Mouse (Mus musculus) right cerebral cortex, postnatal 25 days (tissue): ENCODE measurements around the gene Ackr3.

Experiments
- DNase-seq: peaks from one replicate; pipeline ENCODE4 v3.0.0; 2022

The Ackr3 gene

DNA sequence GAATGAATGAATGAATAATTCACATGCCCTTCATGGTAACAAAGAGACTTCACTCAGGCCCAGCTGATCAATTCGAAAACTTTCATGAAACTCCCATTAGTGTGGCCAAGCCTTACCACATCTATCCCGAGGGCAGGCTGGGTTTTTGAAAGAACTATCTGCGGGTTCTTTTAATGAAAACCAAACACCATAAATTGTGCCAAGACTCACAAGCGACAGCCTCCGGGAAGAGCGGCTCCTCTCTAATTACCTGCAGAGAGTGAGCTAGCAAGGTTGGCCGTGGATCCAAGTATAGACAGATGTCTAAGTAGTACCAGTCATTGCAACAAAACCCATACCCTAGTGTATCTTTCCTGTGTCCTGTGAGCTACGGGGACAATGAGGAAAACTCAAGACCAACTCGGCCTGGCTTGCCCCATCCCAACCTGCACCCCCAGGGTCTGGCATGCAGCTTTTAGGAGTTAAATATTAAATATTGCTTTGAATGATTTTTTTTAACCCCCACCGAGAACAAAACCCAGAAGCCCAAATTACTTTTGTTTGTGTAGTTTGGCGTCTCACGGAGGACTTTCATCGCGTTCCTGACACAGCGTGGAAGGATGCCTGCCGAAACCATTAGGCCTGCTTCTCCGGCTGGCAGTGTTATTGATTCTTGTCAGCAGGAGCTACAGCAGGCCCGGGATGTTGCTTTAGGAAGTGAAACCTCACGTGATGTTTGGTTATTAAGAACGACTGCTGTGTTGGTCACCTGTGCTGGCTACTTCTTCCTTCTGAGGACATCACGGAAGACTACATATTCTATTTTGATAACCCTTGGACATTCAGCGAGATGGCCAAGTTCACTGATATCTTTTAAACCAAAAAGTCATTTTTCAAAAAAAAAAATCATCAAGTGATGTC lies 28.1 kb downstream of the Ackr3 start:
- DNase-seq, result no peak

DNA sequence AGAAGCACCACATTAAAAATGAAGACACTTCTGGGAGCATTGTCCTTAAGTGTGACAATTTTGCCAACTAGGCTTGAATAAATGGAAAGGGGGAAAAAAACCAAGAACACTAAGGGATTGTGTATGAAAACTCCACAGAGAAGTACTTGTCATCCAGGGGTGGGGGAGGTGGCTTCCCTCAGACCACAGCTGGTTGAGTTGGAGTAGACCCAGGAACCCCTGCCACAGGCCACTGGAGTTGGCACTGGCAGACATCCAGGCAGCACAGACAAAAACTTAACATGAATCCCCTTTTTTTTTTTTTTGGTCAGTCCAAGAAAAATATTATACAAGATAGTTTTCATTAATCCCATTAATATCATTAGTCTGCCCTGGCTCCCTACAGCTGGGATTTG lies 28.7 kb downstream of the Ackr3 start:
- DNase-seq, result no peak

DNA sequence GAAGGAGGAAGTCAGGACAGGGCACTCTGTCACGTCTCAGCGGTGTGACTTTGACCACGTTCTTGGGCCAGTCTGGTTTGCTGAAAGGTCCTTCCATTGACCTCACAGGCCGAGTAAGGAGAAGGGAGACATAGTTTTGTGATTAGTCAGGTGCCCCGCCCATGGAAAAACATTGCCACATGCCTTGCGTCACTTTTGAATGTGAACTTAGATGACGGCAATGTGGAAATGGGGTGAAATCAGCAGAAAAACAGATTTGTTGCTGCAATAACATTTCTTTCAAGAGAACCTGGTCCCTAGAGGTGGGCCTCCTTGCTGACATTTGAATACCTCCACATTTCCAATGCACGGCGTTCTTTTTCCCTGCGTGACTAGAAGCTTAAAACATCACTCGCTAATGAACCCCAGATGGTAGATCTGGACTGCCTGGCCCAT lies 30.9 kb downstream of the Ackr3 start:
- no peak for DNase-seq

DNA sequence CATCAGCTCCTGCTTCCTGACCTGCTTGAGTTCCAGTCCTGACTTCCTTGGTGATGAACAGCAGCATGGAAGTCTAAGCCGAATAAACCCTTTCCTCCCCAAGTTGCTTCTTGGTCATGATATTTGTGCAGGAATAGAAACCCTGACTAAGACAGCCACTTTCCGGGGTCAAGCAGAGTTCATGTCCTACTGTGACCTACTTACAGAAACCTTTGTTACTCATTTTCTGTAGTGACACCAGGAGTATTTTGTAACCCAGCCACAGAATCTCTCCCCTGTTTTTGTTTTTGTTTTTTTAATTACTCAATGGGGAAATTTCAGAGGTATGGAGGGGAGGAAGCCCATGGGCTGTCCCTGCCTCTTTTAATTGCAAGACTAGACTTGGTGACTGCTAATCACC lies 32.9 kb downstream of the Ackr3 start:
- DNase-seq, result no peak

DNA sequence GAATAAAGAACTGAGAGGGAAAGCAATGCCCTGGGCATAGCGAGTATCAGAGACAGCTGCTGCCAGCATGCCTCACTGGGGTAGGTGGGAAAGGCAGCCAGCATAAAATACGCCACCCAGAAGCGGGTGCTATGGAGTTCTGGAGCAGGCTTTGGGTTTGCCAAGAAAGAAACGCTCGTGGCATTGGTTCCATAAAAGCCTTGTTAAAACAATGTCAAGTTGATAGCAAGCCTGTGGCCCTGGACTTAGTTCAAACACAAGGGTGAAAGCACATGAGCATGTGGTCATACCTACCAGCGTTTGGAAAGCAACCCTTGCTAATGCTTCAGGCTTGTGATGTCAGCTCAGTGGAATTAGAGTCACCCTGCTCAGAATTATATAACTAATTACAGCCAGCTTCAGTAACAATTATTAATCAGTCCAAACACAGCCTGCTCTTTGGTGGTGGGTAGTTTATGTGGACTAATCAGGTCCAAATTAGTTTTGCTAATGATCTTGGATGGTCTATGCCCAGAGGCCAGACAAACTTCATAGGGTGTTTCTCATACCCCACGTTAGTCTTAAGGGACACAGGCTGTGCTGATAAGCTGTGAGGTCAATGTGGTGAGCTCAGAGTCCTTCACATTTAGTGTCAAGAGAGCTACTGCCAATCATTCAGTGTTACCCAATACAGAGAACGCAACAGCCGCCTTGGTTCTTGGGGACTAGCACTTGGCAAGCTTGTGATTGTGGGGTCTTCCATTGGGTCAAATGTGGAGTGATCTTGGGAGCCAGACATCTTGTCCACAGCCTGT lies 34.5 kb downstream of the Ackr3 start:
- no peak for DNase-seq

DNA sequence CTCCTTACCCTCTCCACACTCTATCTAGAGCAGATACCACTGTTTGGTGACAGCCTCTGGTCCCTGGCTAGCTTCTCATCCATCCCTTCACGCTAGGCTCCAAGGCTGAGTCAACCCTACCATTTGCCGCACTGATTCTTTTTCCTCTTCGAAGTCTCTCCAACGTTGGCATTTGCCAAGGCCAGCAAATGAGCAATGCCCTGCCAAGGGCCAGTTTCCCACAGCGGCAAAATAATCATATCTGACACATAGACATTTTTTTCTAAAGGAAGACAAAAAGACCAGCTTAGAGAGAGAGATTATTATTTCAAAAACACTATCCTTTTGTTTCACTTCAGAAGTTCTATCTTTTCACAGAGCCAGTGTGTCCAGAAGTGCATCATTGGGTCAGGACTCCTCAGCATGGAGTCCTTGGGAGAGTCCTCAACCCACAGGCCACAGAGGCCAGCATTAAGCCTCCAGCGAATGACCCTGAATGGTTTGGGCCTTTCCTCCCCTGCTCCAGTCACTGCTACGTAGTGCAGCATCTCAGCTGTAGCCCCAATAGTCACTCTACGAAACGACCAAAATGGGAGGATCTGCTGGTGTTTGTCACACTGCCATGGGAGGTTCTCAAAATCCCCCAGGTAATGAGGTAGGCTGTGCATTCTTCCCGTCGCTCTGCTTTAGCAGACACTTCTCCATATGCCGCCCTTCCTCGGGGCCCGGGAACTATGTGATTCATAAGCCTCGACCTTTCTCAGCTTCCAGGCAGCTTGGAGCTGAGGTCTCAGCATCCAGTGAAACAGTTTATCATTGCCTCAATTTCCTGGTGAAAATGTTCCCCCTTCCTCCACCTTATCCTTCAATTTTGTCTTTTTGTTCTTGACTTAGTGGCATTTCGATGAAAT lies 35.8 kb downstream of the Ackr3 start:
- DNase-seq, result no peak

DNA sequence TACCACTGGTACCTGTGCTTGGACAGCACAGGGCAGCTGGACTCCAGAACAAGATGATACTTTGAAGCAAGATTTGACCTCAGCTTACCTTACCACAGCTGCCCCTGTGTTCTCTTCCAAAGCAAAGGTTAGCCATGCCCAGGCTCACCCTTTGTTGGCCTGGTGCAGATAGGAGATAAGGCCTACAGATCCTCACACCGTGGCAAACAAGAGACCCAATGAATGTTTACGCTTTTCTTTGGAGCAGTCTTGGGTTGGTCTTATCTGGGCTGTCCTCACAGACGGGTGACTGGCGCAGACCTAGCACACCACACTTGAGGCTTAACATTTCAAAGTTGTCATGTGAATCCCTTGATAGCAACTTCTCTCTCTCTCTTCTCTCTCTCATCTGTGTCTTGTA lies 36.5 kb downstream of the Ackr3 start:
- DNase-seq, result no peak

DNA sequence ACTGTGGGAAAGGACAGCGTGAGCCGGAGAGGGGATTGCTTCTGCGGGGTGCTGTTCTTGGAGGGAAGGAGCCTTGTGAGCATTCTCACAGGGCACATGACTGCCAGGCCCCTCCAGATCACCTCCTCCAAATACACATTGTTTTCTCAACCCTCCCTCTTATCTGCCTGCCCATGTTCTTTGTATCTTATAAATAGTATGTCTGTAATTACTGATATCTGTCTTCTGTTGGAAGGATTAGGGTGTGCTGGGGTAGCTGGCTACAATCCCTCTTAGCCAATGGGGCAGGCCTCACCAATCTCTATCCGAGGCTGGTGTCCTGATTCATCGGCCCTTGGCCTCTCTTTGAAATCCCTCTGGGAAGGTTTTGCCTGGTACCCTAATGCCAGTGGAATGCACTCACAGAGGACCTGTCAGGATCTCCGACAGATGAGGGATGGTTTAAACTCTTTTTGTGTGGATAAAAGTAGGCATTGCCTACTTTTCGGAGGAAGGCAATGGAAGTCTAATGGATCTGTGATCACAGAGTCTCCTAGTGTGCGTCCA lies 38.7 kb downstream of the Ackr3 start:
- no peak for DNase-seq

DNA sequence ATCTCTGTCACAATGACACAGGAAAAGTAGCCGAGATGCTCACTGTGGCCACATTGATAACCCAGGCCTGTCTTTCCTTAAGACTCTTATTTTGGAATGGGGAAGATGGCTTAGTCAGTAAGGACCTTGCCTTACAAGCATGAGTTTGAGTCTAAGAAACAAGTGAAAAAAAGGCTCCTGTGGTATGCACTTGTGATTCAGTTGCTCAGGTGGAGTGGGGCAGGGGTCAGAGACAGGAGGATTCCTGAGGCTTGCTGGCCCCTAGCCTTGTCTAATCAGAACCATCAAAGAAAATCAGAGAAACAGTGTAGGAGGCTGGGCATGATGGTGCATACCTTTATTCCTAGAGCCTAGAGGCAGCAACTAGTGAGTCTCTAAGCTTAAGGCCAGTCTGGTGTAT lies 40.8 kb downstream of the Ackr3 start:
- no peak for DNase-seq

DNA sequence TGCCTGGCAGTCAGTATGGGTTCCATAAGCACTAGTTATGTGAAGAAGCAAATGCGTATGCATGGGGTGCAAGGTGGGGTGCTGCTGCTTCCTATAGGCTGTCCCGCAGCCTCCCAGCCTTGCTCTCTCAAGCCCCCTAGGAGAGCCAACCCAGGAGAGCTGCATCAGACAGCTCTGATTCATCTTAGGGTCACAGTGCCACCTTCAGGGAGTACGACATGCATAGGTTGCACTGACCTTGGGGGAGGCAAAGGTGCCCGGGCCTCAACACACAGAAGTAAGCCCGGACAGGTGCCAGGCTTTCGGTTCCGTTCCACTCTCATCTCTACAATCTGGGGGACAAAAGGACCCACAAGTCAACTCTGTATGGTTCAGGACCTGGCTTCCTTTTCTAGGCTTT lies 41.8 kb downstream of the Ackr3 start:
- no peak for DNase-seq

DNA sequence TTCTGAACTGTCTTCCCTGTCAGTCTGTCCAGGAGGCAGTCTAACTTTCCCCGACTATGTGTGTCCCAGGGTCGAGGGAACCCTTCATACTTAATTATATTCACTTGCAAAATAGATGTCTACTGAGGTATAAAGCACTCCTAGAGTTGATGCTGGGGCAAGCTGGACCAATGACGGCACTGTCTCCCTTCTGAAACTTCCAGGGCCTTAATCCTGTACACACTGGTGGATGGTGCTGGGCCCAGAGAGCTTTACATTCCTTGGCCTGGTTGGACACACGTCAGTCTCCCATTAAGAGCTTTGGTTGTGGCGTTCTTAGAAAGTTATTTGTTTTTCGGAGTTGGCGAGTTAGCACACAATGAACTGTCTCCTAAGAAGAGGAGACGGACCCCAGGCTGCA lies 42.3 kb downstream of the Ackr3 start:
- no peak for DNase-seq

DNA sequence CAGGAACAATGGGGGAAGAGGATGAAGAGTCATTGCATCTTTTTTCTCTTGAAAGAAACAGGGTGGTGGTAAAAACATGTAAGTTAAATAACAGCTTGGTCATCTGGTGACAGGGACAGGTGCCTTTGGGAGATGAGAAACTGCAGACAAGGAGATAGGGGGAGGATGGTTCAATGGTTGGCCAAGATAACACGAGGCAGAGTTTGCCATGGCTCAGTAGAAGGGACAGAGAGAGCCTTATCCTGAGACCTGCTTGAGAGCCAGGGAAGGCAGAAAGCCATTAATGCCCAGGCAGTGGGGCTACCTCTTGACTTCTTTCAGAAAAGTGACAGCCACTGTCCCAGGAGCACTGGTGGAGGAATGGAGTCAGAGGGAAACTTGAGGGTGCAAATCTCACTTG lies 43.0 kb downstream of the Ackr3 start:
- no peak for DNase-seq

DNA sequence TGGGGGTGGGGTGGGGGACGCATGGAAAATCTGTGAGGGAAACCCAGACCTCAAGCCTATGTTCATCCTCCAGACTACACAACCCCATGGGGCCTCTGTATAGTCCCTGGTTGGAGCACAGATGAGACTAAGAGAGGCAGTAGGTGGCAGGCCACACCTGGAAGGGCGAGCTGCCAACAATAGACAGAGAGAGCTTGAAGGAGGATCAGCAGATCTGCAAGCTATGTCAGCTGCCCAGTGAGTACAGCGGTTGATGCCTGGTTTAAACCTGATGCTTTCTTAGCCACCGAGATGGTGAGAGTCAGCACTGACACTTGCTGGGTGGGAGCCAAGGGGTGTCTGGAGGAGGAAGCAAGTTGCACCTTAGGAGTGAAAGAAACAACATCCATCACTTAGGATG lies 43.5 kb downstream of the Ackr3 start:
- no peak for DNase-seq

DNA sequence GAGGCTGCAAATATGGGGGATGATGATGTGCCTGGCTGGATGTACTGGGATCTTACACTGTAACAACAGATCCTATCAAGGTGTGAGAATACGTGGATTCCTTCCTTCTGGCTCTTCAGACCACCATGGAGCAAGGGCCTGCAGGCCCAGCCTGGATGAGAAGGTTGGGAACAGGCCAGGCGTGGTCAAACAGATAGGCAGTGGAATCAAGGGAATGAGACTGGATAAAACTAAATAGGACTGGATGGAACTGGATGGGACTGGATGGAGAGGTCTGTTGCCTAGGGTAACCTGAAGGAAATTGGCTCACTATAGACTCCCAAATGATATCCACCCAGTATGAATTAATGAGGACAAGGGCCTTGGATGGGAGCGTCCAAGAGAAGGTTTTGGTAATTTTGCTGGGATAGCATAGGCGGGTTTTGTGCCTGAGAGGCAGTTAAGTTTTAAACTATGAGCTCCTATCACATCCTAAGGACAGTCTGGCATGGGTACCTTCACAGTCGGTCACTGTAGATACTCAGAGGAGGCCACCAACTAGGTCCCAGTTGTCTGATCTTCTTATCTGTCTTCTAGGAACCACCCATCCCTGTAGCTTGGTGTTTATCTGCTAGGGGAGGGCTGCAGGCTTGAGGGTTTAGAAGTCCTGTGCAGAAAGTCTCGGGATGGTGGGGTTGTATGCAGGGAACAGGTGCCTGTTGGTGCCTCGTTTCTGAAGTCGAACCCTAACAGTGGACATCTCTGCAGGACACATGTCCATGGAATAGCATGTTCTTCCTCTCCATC lies 44.2 kb downstream of the Ackr3 start:
- DNase-seq, result no peak

DNA sequence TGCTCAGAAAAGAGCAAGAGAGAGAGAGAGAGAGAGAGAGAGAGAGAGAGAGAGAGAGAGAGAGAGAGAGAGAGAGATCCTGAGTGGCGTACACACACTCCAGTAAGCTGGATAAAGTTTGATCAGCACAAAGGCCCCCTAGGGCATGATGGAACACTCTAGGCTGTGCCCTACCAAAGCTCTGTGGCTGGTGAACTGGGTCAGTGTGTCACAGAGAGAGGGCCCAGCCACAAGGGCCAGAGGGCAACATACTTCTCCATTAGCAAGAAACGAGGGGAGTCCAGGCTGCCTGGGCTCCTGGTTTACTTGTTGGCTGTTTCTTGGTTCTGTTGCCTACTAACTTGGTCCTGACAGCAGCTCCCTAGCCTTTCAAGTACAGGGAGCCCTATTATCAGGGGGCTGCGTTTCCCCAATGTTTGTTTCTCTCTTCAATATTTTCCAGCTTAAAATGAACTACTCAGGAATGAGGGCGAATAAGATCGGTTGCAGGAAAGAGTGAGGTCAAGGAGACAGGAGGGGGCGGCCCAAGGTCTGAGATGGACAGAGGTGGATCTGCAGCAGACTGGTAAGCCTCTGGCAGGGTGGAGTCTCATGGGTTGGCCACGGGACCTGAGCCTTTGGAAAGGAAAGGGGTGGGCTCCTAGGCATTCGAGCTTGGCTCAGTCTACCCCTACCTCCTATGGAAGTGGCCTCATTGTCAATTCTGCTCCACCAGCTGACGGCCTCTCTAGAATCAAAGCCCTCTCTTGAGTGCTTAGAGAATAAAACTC lies 45.4 kb downstream of the Ackr3 start:
- no peak for DNase-seq

DNA sequence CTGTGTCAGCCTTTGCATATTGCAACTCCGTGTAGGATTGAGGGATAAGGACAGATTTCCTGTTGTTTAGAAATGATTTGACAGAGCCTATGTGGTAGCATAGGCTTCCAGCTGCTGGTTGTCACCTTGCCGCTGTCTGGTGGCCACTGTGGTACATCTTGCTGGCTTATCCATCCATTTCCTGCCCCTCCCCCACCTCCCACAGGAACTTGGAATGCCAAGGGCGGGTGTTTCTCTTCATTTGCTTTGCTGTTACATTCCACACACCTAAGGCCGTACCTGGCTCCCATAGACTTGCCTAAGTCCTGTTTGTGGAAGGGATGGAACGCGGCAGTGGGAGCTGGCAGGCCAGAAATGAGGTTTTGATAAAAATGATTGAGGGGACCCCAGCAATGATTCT lies 46.6 kb downstream of the Ackr3 start:
- no peak for DNase-seq

DNA sequence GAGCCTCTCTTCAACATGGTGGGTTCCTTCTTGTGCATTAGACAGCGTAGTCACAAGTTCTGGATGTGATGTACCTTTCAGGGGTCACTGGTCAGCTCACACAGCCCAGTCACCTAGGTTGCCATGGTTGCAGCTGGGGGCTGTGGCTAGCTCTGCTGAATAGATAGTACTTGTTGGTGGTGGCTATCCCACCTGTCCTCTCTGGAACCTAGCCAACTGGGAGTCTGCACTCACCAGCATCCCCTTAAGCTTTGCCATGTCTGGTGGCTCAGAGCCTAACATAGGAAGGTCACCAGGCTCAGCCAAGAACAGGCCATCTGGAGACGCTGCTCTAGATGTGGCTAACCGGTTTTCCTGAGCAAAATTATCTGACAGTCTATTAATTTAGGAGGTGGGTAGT lies 47.4 kb downstream of the Ackr3 start:
- no peak for DNase-seq

DNA sequence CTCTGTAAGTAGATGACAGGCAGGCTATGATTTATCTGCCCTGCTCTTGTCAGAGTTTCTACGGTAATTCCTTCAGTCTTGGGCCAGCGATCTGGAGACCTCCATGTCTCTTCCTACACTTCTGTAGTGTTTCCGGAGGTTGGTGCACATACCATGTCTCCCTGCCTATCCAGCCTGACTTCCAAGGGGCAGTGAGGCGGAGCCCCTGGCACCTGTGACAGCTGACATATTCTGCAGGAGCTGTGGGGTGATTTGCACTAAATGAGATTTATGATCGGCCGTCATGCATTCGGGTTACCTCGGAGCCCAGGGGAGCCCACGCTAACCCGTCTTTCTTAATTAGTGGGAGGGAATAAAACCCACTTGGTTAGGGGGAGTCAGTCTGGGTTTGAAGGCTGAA lies 49.7 kb downstream of the Ackr3 start:
- DNase-seq, result no peak

DNA sequence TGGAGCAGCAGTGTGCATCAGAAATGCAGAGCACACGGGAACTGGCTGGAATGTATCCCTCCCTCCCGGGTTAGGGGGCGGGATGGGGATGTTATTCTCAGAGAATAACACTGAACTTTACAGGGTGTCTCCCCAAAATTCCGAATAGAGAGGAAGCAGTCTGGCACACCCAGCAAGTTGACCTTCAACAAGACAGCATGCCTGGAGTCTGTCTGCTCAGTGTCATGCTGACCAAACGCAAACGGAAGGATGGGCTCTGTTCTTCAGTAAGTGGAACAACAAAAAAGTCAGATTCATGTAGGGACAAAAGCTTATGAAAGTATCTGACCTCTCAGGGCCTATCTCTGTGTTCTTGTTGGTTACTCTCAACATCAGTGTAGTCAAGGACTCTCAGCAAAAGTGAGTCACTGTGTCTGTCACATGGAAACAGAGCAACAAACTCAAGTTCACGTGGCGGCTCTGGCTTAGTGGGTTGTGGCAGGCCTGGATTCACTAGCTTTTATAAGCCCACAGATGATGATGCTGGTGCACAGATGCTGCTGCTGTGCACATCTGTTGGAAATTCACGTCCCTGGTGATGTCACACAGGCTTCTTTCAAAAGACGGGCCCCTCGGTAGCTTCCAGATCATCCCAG lies 54.6 kb downstream of the Ackr3 start:
- no peak for DNase-seq

DNA sequence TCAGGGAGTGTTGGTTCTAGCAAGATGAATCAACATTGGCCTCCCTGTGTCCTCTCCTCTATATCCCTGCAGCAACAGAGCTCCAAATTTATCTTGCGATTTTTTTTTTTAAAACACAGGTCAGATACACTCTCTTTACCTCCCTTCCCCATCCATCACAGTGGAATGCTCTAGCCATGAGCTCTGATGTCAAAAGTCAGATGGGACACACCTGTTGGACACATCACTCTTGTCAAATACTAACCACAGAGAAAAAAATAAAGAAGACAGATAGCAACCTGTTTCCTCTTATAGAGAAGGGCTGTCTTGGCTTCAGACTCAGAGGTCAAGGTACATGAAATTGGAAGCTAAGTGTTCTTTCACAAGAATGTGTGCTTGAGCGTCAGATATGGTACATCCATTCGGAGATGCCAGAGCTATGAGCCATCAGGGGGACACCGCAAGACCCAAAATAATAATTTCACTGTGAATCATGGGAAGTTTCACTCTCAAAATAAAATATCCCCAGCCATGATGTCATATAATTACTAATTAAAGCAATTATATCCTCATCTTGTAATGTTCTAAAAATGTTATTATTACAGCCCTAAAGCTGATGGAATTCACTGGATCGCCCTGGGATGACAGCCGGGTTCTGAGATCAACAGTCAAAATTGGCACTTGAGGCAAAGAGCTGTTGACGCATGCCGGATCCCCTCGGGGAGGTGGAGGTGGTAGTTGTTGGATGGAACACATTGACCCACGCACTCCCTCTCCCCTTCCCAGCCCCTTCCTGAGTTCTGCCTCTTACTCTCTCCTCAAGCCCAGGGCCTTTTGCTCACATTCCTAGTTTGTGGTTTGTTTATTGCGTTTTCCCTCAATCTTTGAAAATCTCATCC lies 57.2 kb downstream of the Ackr3 start:
- no peak for DNase-seq
